Mouse (Mus musculus) liver, adult 2 months (tissue): ENCODE data around the gene Tmem164.

Source experiments
- CTCF ChIP-seq: fragments of 200-500 bp; IDR thresholded peaks from 2 replicates; pipeline ENCODE4 v1.5.1; 2011; ENCODE audit warnings: low read depth, low read length, control low read depth
- POLR2A ChIP-seq: fragments of 200-500 bp; IDR thresholded peaks from 2 replicates; pipeline ENCODE4 v1.6.1; 2011; ENCODE audit warnings: low read length, control low read depth; ENCODE audit not compliant: insufficient read depth; ENCODE audit errors: extremely low read depth

- TF ChIP-seq CTCF, result no peak
- TF ChIP-seq POLR2A, result no peak
Observed at GRCm38 (mm10) chrX:142838841-142839240, 157.6 kb downstream of the Tmem164 start.
